In genomic region chr12:85176846-85177523, GRCm38 (mm10) we compare ENCODE assay signal across 8 mouse cellular contexts. TPM values are rescaled to one million over a fixed set of nuclear protein-coding genes. Genes with fewer than 3 reads are reported as not detected.
DNase-seq lines count a peak whose midpoint lies in the region.

No protein-coding gene starts in this region.

- peak; percentile 42 for DNase-seq in adrenal gland, adult 2 months
- DNase-seq in adrenal gland, adult 8-10 months = no peak
- DNase-seq in brain, adult 2 months (ENCODE audit: low read depth, low spot score) = peak; percentile 32
- peak; percentile 68 to 71 for DNase-seq in heart, adult 18-20 months
- DNase-seq in kidney, adult 9 months = peak; percentile 18
- DNase-seq in lung, postnatal 10 days = peak; percentile 71
- peak; percentile 72 for DNase-seq in retina, postnatal 1 day
- no peak for DNase-seq in layer of hippocampus, adult 8-10 months (ENCODE audit: low spot score in 2 of 2)

RNA-seq across cellular contexts. Expression of gene Pgf, which starts 0.6 kb away (rescaled TPM):
- 1 to 10 TPM in 1 of 2 experiments, under 1 TPM in 1; 0.37 to 2.8 TPM for total RNA-seq in adrenal gland, adult 2 months (2021)
- polyA plus RNA-seq in adrenal gland, adult 2 months (2012; rRNA removed) = 0.63 and 1.6 TPM in 2 replicates
- total RNA-seq in adrenal gland, adult 8-10 months (2022) = 1 to 10 TPM; 2.4 to 5.9 (median 4.5) TPM
- 1 to 10 TPM; 3.8 to 5.3 TPM for total RNA-seq in heart, adult 18-20 months (2021)
- total RNA-seq in layer of hippocampus, adult 8-10 months (2022) = 1 to 10 TPM; 4.2 to 6.6 (median 6.1) TPM

RNA-seq across cellular contexts. Expression of gene Rps6kl1, which starts 25.9 kb away (rescaled TPM):
- total RNA-seq in adrenal gland, adult 2 months (2021) = 1 to 10 TPM in 1 of 2 experiments, under 1 TPM in 1; 0.37 to 1.5 TPM
- polyA plus RNA-seq in adrenal gland, adult 2 months (2012; rRNA removed) = 1.5 and 1.8 TPM in 2 replicates
- total RNA-seq in adrenal gland, adult 8-10 months (2022) = 1 to 10 TPM; 1.0 to 2.3 (median 1.8) TPM
- 1 to 10 TPM; 1.4 to 2.1 TPM for total RNA-seq in heart, adult 18-20 months (2021)
- 10 to 100 TPM; 35.8 to 43.4 (median 39.8) TPM for total RNA-seq in layer of hippocampus, adult 8-10 months (2022)

RNA-seq across cellular contexts. Expression of gene Eif2b2, which starts 42.3 kb away (rescaled TPM):
- total RNA-seq in adrenal gland, adult 2 months (2021) = 10 to 100 TPM; 64.2 to 95.9 TPM
- polyA plus RNA-seq in adrenal gland, adult 2 months (2012; rRNA removed) = 94.8 and 100.0 TPM in 2 replicates
- 100 to 1,000 TPM in 3 of 4 experiments, 10 to 100 TPM in 1; 91.5 to 111 (median 106) TPM for total RNA-seq in adrenal gland, adult 8-10 months (2022)
- 10 to 100 TPM; 43.5 to 48.3 TPM for total RNA-seq in heart, adult 18-20 months (2021)
- total RNA-seq in layer of hippocampus, adult 8-10 months (2022) = 10 to 100 TPM; 52.0 to 70.8 (median 60.7) TPM

Comparison
In these comparisons a context has a peak if more than half of its experiments do, and no peak if none do; other contexts are left out.
1. DNase-seq: peak in adrenal gland, adult 2 months (single experiment), brain, adult 2 months (single experiment), heart, adult 18-20 months (2 of 2), kidney, adult 9 months (single experiment), lung, postnatal 10 days (single experiment) and retina, postnatal 1 day (single experiment); none in adrenal gland, adult 8-10 months (single experiment) and layer of hippocampus, adult 8-10 months (0 of 2).
2. RNA of gene Rps6kl1, which starts 25.9 kb away (total RNA-seq): 35.8 to 43.4 TPM in layer of hippocampus, adult 8-10 months; 1.4 to 2.1 TPM in heart, adult 18-20 months, 1.0 to 2.3 TPM in adrenal gland, adult 8-10 months and 0.37 to 1.5 TPM in adrenal gland, adult 2 months; every median in the first group is over 10 times any median in the second.